Mouse (Mus musculus) stomach, postnatal 0 days (tissue): ENCODE results near the gene Ano8.

Experiments used
- CTCF ChIP-seq: IDR thresholded peaks from 2 replicates; pipeline ENCODE4 v1.5.1; 2016; ENCODE audit warnings: antibody characterized with exemption, low read depth, mild to moderate bottlenecking, moderate library complexity
- EP300 ChIP-seq: optimal IDR thresholded peaks from 2 replicates; pipeline ENCODE3; 2016; ENCODE audit warnings: antibody characterized with exemption

GRCm38 (mm10) chr8:71464513-71465500 is 21.0 kb downstream of the Ano8 start, which contains the start of gene Mrpl34:
- TF ChIP-seq CTCF (peak; percentile 98), EP300 (peak; percentile 51)
